Mouse (Mus musculus) adrenal gland, adult (tissue): Measurements from ENCODE around the gene Hist1h3d.
A peak's percentile ranks its signal among the peaks of the same experiment; 100 is the strongest.

Experiments used
- DNase-seq, 2 experiments: peaks; one replicate each; pipeline ENCODE4 v3.0.0; 2022 to 2023; ENCODE audit warnings: low spot score in 1 of 2; ENCODE audit not compliant: inconsistent age in 2 of 2

The Hist1h3d gene

GRCm38 (mm10) chr13:23620733-23621531 lies 45.4 kb downstream of the Hist1h3d start, which contains the start of gene Hist1h2be:
Hist1h2be (minus strand) TSS chr13:23621124.
- peak; percentile 73 to 94 for DNase-seq

- DNase-seq = peak; percentile 83 to 92
Measured at GRCm38 (mm10) chr13:23621532-23622174, 46.1 kb downstream of the Hist1h3d start.

GRCm38 (mm10) chr13:23622175-23622671 lies 46.7 kb downstream of the Hist1h3d start, which contains the start of gene Hist1h1e:
Hist1h1e (minus strand) TSS chr13:23622558.
- peak; percentile 92 to 98 for DNase-seq

- DNase-seq = peak in 1 of 2 experiments; percentile 65
Measured at GRCm38 (mm10) chr13:23622861-23623450, 47.4 kb downstream of the Hist1h3d start.
